Mouse (Mus musculus) small intestine, adult 2 months (tissue): ENCODE measurements around the gene Pde4b.

Experiments used
- CTCF ChIP-seq: fragments of 200-500 bp; IDR thresholded peaks from 2 replicates; pipeline ENCODE4 v1.5.1; 2012; ENCODE audit warnings: low read depth, mild to moderate bottlenecking, control low read depth, inconsistent platforms, low read length, moderate library complexity, mixed read lengths; ENCODE audit not compliant: insufficient replicate concordance, insufficient read length; ENCODE audit errors: extremely low read depth
- POLR2A ChIP-seq: fragments of 200-500 bp; IDR thresholded peaks from 2 replicates; pipeline ENCODE4 v1.6.1; 2012; ENCODE audit warnings: low read depth, mild to moderate bottlenecking, control low read depth, inconsistent platforms, low read length, moderate library complexity

DNA sequence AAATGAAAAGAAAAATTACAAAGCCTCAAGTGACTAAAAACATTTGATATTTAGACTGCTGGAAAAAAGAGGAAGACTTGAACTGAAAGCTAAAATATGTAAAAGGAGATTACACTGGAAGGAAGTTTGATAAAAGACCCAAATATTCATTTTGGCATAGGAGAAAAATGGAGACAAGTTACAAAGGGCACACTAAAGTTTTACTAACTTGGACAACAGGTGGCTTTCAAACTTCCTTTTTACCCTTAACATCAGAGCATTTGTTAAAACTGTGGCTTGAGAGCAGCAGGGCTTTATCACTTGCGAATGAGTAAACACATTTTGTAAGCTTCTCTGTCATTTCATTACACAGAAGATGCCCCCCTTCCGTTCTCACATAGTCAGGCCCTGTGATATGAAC is 492.4 kb downstream of the Pde4b start:
- TF ChIP-seq POLR2A (no peak), CTCF (no peak)
